Mouse (Mus musculus): ENCODE results near the gene Zfp526. TPM values are rescaled to one million over a fixed set of nuclear protein-coding genes. Genes with fewer than 3 reads are reported as not detected.
A peak's percentile ranks its signal among the peaks of the same experiment; 100 is the strongest.

Gene Zfp526
- total RNA-seq, 2 experiments from 2014 or later: 4.9 to 10.0 TPM

GRCm38 (mm10) chr7:25238015-25238706 lies 16.9 kb downstream of the Zfp526 start:
- peak; percentile 73 for ATAC-seq (replicated peaks; ENCODE audit: poor library complexity, severe bottlenecking)

GRCm38 (mm10) chr7:25238829-25239623 lies 17.8 kb downstream of the Zfp526 start:
- ATAC-seq (replicated peaks; ENCODE audit: poor library complexity, severe bottlenecking): peak; percentile 66

GRCm38 (mm10) chr7:25240631-25241030 lies 19.4 kb downstream of the Zfp526 start:
- no peak for ATAC-seq (replicated peaks; ENCODE audit: poor library complexity, severe bottlenecking)

- ATAC-seq (replicated peaks; ENCODE audit: poor library complexity, severe bottlenecking): no peak
Observed at GRCm38 (mm10) chr7:25241062-25241461, 19.8 kb downstream of the Zfp526 start.

GRCm38 (mm10) chr7:25243361-25243760 lies 22.1 kb downstream of the Zfp526 start:
- ATAC-seq (replicated peaks; ENCODE audit: poor library complexity, severe bottlenecking): no peak

GRCm38 (mm10) chr7:25244562-25245369 lies 23.5 kb downstream of the Zfp526 start:
- ATAC-seq (replicated peaks; ENCODE audit: poor library complexity, severe bottlenecking): no peak

- ATAC-seq (replicated peaks; ENCODE audit: poor library complexity, severe bottlenecking): no peak
Observed at GRCm38 (mm10) chr7:25246079-25246758, 25.0 kb downstream of the Zfp526 start.

- no peak for ATAC-seq (replicated peaks; ENCODE audit: poor library complexity, severe bottlenecking)
Observed at GRCm38 (mm10) chr7:25246759-25247137, 25.5 kb downstream of the Zfp526 start.

GRCm38 (mm10) chr7:25247498-25247897 lies 26.3 kb downstream of the Zfp526 start:
- ATAC-seq (replicated peaks; ENCODE audit: poor library complexity, severe bottlenecking): no peak

GRCm38 (mm10) chr7:25248018-25248647 lies 26.9 kb downstream of the Zfp526 start:
- ATAC-seq (replicated peaks; ENCODE audit: poor library complexity, severe bottlenecking): peak; percentile 22; the same call in 1 of the 2 replicates

GRCm38 (mm10) chr7:25248846-25249313 lies 27.7 kb downstream of the Zfp526 start:
- ATAC-seq (replicated peaks; ENCODE audit: poor library complexity, severe bottlenecking): peak; percentile 2; the same call in 1 of the 2 replicates

- ATAC-seq (replicated peaks; ENCODE audit: poor library complexity, severe bottlenecking): peak; percentile 19
Observed at GRCm38 (mm10) chr7:25249314-25250140, 28.3 kb downstream of the Zfp526 start.

- ATAC-seq (replicated peaks; ENCODE audit: poor library complexity, severe bottlenecking): peak; percentile 75
Observed at GRCm38 (mm10) chr7:25250141-25250972, 29.1 kb downstream of the Zfp526 start, which contains the start of gene Erf. TSS of gene Erf (minus strand) at chr7:25250761.

GRCm38 (mm10) chr7:25251071-25251791 lies 30.0 kb downstream of the Zfp526 start:
- ATAC-seq (replicated peaks; ENCODE audit: poor library complexity, severe bottlenecking): no peak

- no peak for ATAC-seq (replicated peaks; ENCODE audit: poor library complexity, severe bottlenecking)
Observed at GRCm38 (mm10) chr7:25251822-25252221, 30.6 kb downstream of the Zfp526 start.

GRCm38 (mm10) chr7:25261896-25262295 lies 40.7 kb downstream of the Zfp526 start:
- no peak for ATAC-seq (replicated peaks; ENCODE audit: poor library complexity, severe bottlenecking)

Measured in granulocyte monocyte progenitor cell, adult 5-6 weeks (primary cell).